Mouse (Mus musculus) thymus, adult 2 months (tissue): ENCODE data around the gene Gtsf2. TPM values are rescaled to one million over a fixed set of nuclear protein-coding genes. Genes with fewer than 3 reads are reported as not detected.

Experiments used
- DNase-seq: peaks from one replicate; pipeline ENCODE4 v3.0.0; 2021
- H3K27ac ChIP-seq: fragments of 200-500 bp; 2 replicates; pipeline ENCODE4 v1.5.1; 2012; ENCODE audit warnings: low read length, control low read depth; ENCODE audit not compliant: control insufficient read depth, insufficient read depth
- H3K27me3 ChIP-seq: fragments of 200-500 bp; 2 replicates; pipeline ENCODE4 v1.6.1; 2012; ENCODE audit warnings: mild to moderate bottlenecking, low read length, moderate library complexity, mixed read lengths; ENCODE audit not compliant: control insufficient read depth, insufficient read depth
- H3K36me3 ChIP-seq: fragments of 200-500 bp; 2 replicates; pipeline ENCODE4 v1.6.1; 2012; ENCODE audit warnings: mild to moderate bottlenecking, low read length, moderate library complexity; ENCODE audit not compliant: control insufficient read depth, insufficient read depth
- H3K4me1 ChIP-seq: fragments of 200-500 bp; replicated peaks from 2 replicates; pipeline ENCODE4 v1.6.1; 2012; ENCODE audit warnings: low read length; ENCODE audit not compliant: control insufficient read depth, insufficient read depth
- H3K4me3 ChIP-seq: fragments of 200-500 bp; 2 replicates; pipeline ENCODE4 v1.5.1; 2012; ENCODE audit warnings: mild to moderate bottlenecking, low read length, control low read depth, moderate library complexity; ENCODE audit not compliant: control insufficient read depth, insufficient read depth
- CTCF ChIP-seq: fragments of 200-500 bp; IDR thresholded peaks from 2 replicates; pipeline ENCODE4 v1.5.1; 2012; ENCODE audit warnings: mild to moderate bottlenecking, control low read depth, low read length, moderate library complexity, borderline replicate concordance; ENCODE audit not compliant: control insufficient read depth, poor library complexity, insufficient read depth; ENCODE audit errors: extremely low read depth
- POLR2A ChIP-seq: fragments of 200-500 bp; IDR thresholded peaks from 2 replicates; pipeline ENCODE4 v1.6.1; 2012; ENCODE audit warnings: mild to moderate bottlenecking, low read length, control low read depth, moderate library complexity; ENCODE audit not compliant: control insufficient read depth, poor library complexity, insufficient read depth; ENCODE audit errors: extremely low read depth
- WGBS: fragments of 180-500 bp; shearing (Covaris S2); methylation state at CpG from one replicate; pipeline ENCODE4 v1.1.7; 2018; 5-methylcytosine and 5-hydroxymethylcytosine counted together
- polyA plus RNA-seq: library from polyadenylated mRNA; depleted of rRNA; stranded (reverse); fragments of >200 nt; gene quantifications from 2 replicates; pipeline ENCODE4 v1.2.3, GENCODE M21; 2012; rRNA removed

Gtsf2 gene
- polyA plus RNA-seq: not detected in 2 replicates

DNA sequence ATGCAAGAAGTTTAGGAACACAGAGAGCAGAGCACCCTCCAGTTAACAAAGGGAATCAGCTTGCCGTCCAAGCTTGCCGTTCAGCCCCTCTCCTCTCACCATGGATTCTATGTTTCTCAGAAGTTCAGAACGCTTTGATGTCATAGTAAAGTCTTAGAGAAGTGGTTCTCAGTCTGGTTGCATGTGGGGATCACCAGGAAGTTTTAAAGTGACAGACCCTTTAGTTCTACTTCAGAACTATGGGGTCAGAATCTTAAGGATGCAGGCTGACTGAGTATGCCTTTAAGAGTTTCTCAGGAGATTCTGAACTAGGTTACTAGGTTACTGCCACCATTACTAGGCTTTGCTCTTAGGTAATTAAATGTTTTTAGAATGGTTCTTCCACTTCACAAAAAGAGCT lies at the start of gene Gtsf2:
TSS of gene Gtsf2 (minus strand) at position 101 of the 400 bp plus-strand sequence.
- H3K4me3 ChIP-seq: no peak within 1 kb of the TSS
- DNase-seq: no peak
- H3K27ac ChIP-seq: no peak within 1 kb of the TSS

DNA sequence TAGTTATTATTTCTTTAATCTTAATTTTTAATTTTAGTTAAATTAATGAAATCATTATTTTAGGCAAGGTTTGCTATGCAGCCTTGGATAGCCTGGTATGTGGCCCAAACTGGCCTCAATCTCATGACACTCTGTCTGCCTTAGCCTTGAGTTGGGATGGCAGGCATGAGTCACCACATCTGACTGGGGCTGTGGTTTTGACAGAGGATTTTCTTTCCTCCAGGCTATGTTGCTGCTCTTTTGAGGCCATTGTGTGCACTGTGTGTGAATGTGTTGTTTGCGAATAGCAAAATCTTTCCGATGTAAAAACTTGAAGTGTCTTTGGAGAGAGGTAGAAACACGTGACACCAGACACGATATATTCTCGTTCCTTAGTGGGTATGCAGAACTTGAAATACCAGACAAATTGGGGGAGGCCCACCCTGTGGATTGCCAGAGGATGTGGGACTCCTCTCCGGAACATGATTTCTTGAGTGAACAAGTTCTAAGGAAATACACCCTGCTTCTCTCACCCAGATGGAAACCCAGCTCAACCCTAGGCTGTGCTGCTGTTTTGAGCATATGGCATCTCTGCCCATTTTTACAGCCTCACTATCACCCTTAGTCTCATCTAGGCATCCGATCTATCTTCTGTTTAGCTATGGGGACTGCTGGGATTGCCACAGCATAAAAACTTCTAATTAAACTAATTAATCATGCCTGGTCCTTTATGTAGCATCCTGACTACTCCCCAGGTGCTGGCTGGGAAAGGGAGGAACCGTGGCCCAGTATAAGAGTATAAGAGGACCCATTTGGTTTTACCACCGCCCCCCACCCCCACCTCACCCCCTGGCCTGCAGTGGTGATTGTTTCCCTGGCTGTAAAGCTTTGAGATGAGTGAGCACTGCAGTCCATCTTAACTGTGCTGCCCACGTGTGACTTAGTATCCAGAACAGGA lies 48.2 kb upstream of the Gtsf2 start:
- H3K4me3 ChIP-seq: no peak overlapping the region
- no peak overlapping the region for H3K27ac ChIP-seq
- TF ChIP-seq CTCF: no peak
- no peak for TF ChIP-seq POLR2A
- no peaks in the 10 kb centered on the region for H3K4me1 ChIP-seq
- 95% methylated on average over 10 of the region's 10 CpGs for WGBS
- no peak for DNase-seq
- no peaks in the 10 kb centered on the region for H3K27me3 ChIP-seq
- peaks cover 60% of the 10 kb centered on the region for H3K36me3 ChIP-seq

More for the DNA sequence above, at the start of gene Gtsf2:
- no peaks in the 10 kb centered on the region for H3K4me1 ChIP-seq
- no peaks in the 10 kb centered on the region for H3K27me3 ChIP-seq
- no peak for TF ChIP-seq POLR2A
- no peak for TF ChIP-seq CTCF
- WGBS: 29% methylated on average over 3 of the region's 3 CpGs
- H3K36me3 ChIP-seq: no peaks in the 10 kb centered on the region

DNA sequence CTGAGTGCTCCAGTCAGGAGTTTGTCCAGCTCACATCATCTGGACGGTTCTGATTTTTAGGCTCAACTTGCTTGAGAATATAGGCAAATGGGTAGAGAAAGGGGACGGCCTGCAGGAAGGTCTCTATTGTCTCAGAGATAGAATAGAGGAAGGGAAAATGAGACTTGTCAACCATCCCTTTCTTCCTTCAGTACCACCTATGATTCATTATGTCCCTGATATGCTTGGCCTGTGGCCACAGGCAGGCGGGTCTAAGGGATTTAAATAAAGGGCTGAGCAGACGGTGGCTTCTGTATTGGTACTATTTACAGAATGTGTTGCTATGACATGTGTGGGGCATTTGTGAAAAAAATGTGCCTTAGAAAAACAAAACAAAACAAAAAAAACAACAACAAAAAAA lies 40.1 kb upstream of the Gtsf2 start:
- H3K27ac ChIP-seq: no peak overlapping the region
- 96% methylated on average over 4 of the region's 4 CpGs for whole genome bisulfite sequencing
- no peak overlapping the region for H3K4me3 ChIP-seq
- H3K36me3 ChIP-seq: peaks cover 91% of the 10 kb centered on the region
- no peak for DNase-seq
- TF ChIP-seq POLR2A: no peak
- TF ChIP-seq CTCF: no peak
- H3K27me3 ChIP-seq: no peaks in the 10 kb centered on the region
- no peaks in the 10 kb centered on the region for H3K4me1 ChIP-seq

DNA sequence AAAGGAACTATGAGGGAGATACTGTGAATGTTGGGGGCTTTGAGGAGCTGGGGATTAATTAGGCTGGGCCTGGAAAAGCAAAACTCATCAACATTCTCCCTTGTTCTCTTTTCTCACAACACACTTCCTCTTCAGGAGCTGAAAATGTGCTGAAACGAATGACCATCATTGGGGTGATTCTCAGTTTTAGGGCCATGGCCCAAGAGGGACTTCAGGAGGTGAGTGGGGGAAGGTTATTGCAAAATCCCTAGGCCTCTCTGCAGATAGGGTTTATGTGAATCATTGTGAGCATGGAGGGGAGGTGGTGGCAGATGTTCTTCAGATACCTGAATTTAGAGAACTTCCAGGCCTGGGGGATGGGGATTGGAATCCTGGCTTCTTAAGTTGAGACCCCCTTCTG lies 38.4 kb upstream of the Gtsf2 start:
- H3K36me3 ChIP-seq: peaks cover 91% of the 10 kb centered on the region
- H3K27me3 ChIP-seq: no peaks in the 10 kb centered on the region
- 97% methylated on average over 1 of the region's 1 CpGs for WGBS
- H3K27ac ChIP-seq: no peak overlapping the region
- DNase-seq: no peak
- no peak for TF ChIP-seq CTCF
- TF ChIP-seq POLR2A: no peak
- no peaks in the 10 kb centered on the region for H3K4me1 ChIP-seq
- no peak overlapping the region for H3K4me3 ChIP-seq

DNA sequence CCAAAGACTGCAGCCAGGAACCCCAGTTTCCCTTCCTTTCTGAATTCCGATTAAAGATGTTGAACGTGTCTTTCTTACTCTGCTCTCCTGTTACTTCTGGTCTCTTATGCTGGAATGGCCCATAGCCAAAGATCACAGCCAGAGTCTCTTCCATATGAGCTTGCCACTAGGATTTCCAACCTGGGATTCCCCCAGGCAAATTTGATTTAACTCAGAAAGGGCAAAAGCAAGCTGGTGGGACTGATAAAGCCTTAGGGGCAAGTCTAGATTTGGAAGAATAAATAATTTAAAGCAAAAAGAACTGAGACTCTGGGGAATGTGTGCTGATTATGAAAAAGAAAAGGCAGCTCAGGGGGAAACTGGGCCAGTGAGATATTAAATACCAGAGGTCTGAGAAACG lies 36.8 kb upstream of the Gtsf2 start:
- Histone ChIP-seq H3K36me3 (peaks cover 89% of the 10 kb centered on the region), H3K4me3 (no peak overlapping the region), H3K27me3 (no peaks in the 10 kb centered on the region), H3K4me1 (no peaks in the 10 kb centered on the region), H3K27ac (no peak overlapping the region)
- DNase-seq: no peak
- TF ChIP-seq CTCF: no peak
- 93% methylated on average over 3 of the region's 3 CpGs for WGBS

DNA sequence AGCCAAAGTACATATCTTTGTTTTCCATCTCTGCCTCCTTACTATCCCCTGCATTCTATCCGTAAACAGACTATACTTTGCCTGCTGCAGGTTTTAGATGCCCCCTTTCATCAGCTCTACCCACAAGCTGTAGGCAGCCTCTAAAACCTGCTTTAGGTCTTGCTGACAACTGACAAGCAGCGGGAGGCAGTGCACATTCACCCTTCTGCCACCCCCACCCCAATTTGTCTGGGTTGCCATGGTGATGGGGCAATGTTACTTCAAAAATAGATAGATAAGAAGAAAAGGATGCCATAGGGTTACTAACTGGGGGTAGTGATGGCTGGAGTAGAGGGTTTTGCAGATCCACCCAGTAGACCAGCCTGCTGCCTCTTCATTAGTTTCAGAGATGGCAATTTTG lies 36.2 kb upstream of the Gtsf2 start:
- WGBS: 97% methylated on average over 2 of the region's 2 CpGs
- Histone ChIP-seq H3K4me3 (no peak overlapping the region), H3K27ac (no peak overlapping the region), H3K27me3 (no peaks in the 10 kb centered on the region), H3K4me1 (no peaks in the 10 kb centered on the region), H3K36me3 (peaks cover 89% of the 10 kb centered on the region)
- TF ChIP-seq CTCF (no peak), POLR2A (no peak)
- no peak for DNase-seq

DNA sequence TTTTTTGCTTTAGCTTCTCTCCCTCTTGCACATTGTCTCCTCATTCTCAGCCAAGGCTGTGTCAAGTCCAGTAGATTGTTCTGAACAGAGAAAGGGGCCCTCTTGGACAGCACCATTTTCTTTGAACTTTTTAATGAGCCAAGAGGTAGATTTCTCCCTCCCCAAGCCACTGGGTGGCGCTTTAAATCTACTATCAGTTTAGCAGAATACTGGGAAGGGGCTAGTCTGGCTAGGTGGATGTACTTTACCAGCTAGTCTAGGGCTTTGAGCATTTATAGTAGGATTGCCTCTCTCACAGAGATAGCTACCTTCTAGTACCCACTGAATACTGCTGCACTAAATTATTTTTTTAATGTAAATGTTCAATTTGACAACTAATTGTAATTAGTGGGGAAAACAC lies 34.2 kb upstream of the Gtsf2 start:
- TF ChIP-seq POLR2A (no peak), CTCF (no peak)
- DNase-seq: no peak
- WGBS: 81% methylated on average over 1 of the region's 1 CpGs
- H3K4me1 ChIP-seq: no peaks in the 10 kb centered on the region
- H3K36me3 ChIP-seq: peaks cover 93% of the 10 kb centered on the region
- H3K27ac ChIP-seq: no peak overlapping the region
- no peak overlapping the region for H3K4me3 ChIP-seq
- no peaks in the 10 kb centered on the region for H3K27me3 ChIP-seq
